Mouse (Mus musculus): ENCODE measurements around the gene Map1b.

Gene Map1b

DNA sequence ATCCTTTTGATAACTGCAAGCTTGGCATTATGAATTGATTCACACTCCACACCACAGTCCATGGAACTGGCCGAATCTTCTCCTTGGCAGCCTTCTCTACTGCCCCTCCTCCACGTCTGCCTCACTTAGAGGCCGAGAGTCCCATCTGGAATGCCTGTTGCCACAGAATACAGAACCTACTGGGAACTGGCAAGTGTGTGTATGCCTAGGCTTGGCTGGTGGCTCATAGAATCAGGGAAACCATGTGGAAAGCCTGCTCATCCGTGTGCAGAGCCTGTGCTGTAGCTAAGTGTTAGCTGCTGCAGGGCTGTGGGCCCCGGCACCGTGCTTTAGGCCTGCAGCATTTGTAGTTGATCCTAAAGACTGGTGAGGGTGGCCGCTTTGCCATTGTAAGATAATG lies 119.1 kb downstream of the Map1b start:
- peak; percentile 89 for DNase-seq

DNA sequence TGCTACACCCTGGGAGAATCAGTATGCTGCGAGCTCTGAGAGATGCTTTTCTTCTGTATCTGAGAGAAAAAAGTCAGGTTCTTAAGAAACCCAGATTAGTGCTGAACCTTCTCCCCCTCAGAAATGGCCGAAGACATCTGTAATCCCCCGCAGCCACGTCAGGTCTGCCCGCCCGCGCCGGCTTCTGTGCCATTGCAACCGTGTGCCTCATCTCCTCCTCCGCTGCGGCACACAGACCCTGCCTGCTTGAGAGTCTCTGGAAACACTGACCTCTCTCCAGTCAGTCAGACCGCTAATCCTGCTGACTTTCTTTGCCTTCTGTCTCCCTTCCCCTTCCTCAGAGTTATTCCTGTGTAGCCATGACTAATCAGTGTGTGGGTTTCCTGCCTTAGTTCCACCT lies 120.8 kb downstream of the Map1b start:
- DNase-seq = peak; percentile 48

DNA sequence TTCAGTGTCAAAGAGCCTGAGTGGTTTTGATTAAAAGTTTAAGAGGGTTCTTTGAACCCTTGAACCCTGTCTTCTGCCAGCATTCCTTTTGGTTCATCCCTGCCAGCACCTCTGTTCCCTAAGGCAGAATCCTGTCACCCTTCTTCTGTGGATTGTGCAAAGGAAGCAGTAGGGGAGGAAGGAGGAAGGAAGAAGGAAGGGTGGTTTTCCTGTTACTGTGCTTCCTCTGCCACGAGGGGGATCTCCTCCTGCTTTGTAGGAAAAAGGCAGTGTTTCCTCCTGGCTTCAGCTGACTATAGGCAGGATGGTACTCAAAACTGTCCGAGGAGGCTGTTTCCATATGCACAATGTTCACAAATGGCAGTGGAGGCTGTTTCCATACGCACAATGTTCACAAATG lies 121.6 kb downstream of the Map1b start:
- no peak for DNase-seq

DNA sequence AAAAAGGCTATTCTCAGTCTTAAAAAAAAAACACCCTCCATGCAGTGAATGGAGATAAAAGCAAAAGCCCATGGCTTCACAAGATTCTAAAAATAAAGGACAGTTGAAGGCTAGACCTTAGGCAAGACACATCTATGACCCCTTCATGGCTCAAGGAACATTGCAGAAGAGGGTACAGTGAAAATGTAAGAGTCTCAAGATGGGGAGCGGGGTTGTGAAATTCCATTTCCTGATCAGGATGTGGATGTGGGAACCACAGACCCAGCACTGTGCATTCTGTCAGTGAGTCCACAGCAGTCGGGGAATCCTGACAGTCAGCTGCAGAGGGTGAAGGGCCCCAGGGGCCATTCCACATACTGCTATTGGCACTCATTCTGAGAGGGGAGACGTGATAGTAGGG lies 123.2 kb downstream of the Map1b start:
- DNase-seq = no peak

GRCm38 (mm10) chr13:99391417-99391816 lies 124.9 kb downstream of the Map1b start:
- DNase-seq = no peak

DNA sequence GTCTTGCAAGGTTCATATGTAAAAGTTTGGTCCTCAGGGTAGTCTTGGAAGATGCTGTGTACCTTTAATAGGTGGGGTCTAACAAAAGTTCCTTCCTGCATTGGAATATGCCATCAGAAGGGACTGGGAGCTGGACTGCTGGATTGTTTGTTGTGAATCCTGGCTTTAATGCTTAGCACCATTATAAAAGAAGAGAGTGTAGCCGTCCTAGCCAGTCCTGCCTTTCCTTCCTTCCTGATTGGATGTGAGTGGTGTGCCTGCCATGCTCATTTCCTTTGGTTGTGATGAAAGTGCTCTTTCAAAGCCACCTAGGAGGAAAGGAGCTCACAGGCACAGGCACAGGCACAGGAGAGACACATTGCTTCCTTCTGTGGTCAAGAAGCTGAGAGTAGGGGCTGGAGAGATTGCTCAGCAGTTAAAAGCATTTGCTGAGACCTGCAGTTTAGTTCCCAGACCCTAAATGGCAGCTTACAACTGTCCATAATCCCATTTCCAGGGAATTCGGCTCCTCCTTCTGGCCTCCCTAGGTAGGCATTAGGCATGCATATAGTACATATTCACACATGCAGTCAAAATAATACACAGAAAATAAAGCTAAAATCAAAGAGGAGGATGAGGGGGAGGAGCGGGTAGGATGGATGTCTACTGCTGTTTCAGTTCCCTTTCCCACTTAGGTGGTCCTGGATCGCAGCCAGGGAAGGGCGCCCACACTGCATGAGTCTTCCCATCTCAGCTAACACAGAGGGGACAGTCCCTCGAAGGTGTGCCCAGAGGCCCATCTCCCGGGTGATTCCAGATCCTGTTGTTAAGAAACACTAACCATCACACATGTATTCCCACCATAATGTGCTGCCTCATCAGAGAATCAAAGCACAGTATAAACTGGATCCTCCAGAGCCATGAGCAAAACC lies 128.2 kb downstream of the Map1b start:
- DNase-seq = no peak

DNA sequence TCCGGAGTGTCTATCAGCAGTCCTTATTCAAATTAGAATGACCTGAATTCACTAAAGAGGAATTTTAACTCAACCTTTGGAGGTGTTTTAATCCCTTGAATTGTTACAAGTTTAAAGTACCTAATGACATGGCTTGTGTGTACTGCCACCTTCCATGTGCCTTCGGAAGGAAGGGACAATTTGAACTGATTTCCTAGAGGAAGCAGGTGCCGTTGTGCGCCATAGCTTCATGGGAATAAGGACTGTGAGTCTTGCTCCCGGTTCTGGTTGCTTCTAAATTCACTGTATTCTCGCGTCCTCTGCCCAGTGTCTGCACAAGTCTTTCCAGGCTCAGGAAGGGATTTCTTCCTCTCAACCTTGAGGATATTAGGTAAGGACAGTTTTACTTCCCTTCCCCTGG lies 130.0 kb downstream of the Map1b start:
- no peak for DNase-seq

DNA sequence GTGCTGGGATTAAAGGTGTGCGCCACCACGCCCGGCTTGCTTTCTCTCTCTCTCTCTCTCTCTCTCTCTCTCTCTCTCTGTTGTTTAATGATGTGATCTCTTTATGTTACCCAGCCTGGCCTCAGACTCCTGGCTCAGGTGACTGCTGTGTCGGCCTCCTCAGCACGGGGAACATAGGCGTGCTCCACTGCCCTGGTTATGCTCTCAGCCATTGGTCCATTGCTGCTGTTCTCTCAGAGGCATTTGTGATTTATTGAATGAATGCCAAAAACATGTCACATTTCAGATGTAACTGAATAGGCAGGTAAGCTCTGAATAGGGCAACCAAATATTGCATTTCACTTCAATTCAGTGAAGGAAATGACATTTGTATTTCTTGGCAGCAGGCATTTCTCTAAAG lies 130.4 kb downstream of the Map1b start:
- DNase-seq = no peak

DNA sequence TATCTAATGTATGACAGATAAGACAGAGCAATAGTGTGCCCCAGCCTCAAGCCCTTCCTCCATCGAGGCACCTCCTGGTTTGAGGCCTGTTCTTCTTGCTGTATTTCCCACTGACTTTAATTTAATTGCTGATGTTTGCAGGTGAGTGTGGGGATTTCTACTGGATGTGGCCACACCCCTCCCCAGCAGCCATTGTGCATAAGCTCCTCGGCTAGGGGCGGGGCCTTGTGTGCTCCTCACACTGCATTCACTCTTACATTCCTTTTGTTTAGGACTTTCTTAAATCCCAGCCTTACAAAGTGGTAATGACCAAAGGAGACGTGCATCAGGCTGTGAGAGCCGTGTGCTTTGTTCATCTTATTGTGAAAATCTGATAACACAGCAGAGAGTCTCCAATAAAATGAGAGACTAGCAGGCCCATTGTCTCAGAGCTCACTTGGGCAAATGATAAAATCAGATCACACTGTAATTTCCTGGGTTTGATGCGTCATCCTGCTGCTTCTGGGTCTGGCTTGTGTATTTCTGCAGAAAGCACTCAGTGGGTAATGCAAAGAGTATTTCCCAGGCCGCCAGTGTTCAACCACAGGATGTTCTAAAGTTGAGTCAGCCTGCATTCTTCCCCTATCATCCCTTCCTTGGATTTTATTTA lies 131.7 kb downstream of the Map1b start:
- no peak for DNase-seq

GRCm38 (mm10) chr13:99382373-99382772 lies 134.0 kb downstream of the Map1b start:
- no peak for DNase-seq

DNA sequence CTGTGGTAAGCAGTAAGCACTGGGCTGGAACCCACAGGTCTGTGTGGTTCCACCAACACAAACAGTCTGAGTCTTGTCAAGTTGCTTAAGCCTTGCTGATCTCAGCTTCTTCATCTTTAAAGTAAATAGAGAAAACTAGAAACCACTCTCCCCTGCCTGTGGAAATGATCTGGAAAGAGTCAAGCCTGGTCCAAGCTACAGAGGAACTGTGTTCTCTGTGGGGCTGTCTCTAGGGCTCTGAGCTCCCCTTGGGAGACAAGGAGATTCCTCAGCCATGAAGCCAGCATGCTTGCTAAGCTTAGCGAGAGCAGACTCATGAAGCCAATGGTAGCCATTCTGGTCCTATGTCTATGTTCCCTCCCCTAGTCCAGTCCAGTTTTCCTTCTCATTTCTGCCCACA lies 138.1 kb downstream of the Map1b start:
- DNase-seq = no peak

DNA sequence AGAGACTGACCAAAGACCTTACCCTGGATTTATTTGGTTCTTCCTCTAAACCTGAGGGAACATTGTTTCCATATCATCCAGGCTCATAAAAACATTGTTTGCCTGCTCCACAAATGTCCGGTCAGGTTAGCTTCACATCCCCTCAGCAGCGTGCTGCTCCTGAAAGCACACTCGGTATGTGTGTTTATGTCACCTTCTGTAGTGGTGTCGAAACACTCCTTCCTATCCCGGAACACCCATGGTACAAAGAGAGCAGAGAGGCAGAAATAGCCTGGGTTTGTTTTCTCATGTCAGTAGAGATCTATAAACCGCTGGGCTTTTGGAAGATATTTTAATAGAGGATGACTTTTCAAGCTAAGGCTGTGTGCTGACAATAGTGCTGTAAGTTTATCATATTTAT lies 139.3 kb downstream of the Map1b start:
- DNase-seq = no peak

DNA sequence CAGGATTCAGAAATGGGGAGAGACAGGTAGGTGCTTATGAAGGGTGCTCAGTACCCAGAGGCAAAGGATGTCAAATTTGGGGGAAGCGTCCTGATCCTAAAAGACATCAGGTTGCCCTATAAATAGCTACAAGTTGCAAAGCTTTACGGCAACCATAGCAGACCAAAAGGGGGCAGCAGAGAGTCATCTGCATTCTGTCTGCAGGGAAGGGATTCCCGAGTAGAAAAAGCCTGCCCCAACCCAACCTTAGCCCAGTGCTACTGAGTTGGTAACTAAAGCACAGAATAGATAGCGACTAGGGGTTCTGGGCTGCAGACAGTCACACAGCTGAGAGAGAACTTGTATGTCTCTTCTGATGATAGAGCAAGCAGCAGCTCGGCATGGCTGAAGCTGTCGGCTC lies 140.8 kb downstream of the Map1b start:
- DNase-seq = peak; percentile 88

GRCm38 (mm10) chr13:99374191-99374590 lies 142.1 kb downstream of the Map1b start:
- DNase-seq = no peak

DNA sequence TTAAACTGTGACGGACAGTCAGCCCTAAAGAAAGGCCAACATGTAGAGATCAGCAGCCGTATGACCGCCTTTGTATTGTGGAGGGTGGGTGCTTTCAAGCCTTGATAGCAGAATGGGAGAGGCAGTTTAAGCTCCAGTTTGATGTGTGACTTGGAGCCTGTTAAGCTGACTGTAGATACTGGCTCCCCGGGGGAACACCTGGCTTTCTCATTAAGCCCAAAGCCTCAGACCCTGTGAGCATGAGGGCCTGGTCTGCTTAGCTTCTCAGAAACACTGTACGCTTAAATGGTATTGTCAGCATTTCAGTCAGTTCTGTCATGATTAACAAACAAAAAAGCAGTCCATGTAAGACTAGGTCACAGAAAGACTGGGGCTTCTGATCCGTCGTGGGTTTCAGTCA lies 142.7 kb downstream of the Map1b start:
- no peak for DNase-seq
